Mouse (Mus musculus): ENCODE measurements at regions not wholly inside any gene's neighbourhood (a gene's known extent, or its start where the extent isn't known, plus 50 kb on each side); places are given as distances from the start of the nearest gene placed in this dataset.

DNA sequence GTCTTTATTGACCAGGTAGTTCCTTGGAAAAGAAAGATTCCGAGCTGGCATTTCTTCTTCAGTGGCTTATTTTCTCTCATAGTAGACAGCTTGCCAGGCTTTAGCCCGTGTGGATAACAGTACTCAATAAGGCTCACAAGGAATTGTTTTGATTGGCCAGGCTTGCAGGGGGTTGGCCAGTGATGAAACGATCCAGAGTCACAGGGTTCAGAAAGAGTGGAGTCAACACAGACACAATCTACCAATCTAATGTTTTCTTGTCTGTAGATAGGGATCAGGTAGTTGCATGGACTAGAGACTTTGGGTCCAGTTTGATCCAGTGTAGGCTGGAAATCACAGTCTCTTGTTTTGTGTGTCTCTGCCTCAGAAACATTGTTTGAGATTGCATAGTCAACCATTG, 115.8 kb upstream of the Tab2 start:
- DNase-seq, result no peak

DNA sequence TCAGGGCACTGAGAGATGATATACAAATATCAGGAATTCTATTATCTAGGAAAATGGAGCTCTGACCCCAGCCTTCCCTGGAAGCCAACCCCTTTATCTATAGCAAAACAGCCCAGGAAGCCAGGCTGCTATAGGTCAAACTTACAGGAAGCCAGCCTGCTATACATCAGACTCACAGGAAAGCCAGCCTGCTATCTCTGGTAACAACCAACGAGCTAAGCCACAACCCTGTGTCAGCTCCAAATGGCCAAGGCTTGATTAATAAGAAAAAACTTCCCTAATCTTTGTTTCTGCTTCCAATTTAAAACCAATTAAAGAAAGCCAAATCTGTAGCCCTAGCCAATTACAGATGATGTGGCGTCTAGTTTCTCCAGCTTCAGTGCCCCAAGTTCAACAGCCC, 114.4 kb upstream of the Tab2 start:
- DNase-seq, result no peak

GRCm38 (mm10) chr10:8066926-8067325, 110.9 kb upstream of the Tab2 start:
- no peak for DNase-seq

DNA sequence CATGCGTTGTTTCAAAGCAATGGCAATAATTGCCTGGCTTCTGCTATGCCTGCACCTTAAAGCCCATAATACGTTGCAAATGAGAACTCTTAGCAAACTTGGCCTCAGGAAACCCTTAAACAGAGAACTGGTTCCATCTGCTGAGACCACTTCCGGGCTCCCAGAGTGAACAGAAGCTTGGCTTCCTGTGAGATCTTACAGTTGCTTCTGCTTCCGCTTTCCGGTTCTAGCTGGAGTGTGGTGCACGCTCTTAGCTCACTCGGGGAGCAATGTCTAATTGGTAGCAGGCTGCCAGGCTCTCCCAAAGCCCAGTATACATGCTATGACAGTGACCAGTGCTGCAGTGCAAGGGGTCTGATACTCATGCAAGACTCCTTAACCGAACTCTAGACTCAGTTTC, 109.7 kb upstream of the Tab2 start:
- DNase-seq, result peak in 1 of 2 experiments; percentile 12

GRCm38 (mm10) chr10:8064281-8064680, 108.3 kb upstream of the Tab2 start:
- no peak for DNase-seq

- DNase-seq, result no peak
Measured at GRCm38 (mm10) chr10:8063458-8064090, 107.5 kb upstream of the Tab2 start.

DNA sequence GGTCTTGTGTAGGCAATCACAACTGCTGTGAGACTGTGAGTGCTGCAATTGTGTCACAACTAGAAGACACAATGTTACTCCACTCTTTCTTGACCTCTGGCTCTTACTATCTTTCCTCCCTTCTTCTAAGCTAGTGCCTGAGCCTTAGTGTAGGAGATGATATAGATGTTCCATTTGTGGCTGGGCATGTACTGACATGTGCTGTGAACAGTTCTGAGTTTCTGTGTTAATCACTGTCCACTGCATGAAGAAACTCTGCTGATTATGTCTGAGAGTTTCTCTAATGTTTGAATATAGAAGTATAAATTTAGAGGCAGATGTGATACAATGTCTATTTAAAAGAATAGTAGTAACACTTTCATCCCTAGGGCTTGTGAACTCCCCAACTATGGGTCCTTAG, 105.0 kb upstream of the Tab2 start:
- no peak for DNase-seq

DNA sequence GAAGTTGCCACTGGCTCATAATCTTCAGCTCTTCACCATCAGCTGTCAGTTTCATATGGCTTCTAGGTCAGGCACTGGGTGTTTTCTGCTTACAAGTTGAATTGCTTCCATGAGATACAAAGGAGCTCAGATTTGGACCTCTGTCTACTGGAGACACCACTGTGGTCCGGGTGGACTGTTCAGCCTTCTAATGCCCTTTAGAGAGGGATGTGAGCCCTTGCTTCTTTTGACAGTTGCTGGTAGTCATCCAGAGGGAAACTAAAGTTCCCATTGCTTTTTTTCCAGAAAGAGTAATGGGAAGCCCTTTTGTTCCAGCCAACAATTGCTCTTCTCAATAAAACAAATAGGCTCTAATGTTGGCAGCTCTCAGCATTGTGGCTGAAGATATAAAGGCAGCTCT, 103.7 kb upstream of the Tab2 start:
- no peak for DNase-seq

DNA sequence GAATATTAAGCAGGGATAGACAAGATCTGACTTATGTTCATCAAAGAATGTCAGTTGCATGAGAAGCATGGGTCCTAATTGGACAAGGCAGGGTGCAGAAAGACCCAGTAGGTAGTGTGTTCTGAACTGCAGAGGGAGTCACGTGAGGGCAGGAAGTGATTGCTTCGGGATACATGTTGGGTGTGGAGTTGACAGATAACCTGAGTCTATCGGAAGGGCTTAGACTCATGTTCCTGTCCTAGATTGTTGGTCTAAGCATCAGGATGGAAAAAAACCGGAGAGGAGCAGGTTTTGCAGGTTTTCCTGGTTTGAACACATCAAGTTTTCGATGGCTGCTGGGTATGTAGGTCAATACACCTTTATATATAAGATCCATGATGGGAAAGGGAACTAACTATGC, 101.8 kb upstream of the Tab2 start:
- DNase-seq, result no peak

DNA sequence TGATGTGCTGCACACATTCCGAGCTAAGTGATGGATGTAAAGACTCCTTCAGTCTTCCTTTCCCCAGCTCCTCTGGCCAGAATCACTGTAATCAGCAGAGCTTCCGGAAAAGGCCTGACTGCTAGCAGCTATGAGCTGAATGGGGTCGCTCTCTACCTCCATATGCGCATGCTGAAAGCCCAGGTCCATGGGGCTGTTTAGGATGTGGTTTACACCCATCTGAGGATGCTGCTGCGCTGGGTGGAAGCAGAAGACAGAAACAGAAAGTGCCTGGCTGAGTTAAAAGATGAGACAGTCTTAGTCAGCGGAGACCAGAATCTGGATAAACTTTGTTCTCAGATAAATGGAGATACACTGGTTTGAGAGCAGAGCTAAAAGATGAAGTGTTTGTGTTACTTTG, 99.3 kb upstream of the Tab2 start:
- no peak for DNase-seq

DNA sequence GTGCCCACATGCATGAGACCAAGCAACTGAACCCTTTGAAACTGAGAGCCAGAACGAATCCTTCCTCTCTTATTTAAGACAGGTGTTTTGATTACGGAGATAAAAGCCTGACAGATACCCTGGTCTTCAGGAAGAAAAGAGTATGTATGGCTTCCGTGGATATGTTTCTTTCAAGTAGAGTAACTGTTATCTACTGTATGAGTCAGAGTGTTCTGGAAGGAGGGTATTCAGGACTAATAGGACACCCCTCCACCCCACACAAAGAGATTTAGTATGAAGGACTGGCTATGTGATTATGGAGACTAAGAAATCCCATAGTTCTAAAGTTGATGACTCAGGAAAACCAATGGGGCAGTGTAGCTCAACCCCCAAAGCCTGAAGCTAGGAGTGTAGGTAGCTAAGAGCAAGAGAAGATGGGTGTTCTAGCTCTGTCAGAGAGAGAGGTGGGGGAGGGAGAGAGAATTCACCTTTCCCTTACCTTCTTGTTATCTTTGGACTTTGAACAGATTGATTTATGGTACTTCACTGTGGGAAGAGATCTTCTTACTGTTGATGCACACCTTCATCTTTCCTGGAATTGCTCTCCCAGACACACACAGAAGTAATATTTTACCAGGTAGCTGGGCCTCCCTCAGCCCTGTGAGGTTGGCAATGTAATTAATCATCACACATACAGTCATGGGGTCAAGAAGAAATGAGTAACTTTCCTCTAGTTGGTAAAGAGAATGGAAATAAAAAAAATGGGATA, 87.6 kb upstream of the Tab2 start:
- no peak for DNase-seq

DNA sequence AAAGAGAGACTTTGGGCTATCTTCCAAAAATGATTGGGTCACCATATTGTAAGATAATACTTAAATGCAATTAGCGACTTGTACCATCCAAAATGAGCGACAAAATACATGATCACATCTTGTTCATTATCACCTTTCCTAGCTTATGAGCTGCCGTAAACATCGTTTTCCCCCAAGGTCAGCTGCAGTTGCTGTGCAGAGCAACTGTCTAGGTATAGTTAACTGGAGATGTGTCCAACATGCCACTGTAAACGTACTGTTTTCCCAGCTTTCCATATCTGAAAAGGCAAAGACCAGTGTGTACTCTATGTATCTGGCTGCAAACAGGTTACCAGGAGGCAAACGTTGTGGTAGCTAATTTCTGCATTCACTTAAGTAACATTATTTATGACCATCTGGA, 86.3 kb upstream of the Tab2 start:
- no peak for DNase-seq

- no peak for DNase-seq
Measured at GRCm38 (mm10) chr10:8041790-8042189, 85.8 kb upstream of the Tab2 start.

DNA sequence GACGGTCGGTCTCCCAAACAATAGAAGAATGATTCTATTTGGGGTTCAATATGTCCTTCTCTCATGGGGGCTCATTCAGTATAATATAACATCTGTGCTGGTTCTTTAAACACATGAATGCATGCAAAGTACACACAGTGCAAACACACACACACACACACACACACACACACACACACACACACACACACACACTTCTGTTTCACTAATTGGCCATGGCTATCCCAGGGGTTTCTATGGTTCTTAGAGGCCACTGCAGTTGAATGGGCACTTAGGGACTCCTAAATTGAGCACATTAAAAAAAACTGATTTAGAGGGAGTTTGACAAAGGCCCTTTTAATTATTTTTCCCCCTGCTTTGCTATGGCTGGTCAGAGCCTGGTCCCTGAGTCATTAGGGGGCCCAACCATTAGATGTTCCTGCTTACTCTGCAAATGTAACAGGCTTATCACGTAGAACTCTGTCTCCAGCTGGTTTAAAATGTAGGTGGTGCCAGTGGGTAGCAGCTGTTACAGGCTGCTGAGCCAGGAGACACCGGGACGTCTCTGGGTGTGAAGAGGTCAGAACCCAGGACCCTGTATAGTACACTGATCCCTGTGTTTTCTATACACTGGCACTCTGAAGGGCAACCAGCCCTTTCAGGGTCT, 82.1 kb upstream of the Tab2 start:
- no peak for DNase-seq

DNA sequence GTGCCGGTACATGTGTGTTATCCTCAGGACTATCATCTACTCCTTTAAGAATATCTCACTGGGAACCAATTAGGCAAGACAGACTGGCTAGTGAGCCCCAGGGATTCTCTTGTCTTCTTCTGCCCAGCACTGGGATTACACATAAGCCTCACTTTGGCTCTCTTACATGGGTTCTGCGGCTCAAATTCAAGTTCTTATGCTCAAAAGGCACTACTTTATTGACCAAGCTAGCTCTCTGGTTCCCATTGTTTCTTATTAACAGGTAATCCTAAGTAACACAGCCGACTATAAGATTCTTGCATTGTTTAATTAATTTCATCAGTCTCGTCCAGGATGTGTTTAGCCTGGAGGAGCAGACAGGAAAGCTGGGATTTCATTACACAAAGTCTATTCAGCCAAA, 80.3 kb upstream of the Tab2 start:
- no peak for DNase-seq

- DNase-seq, result no peak
Measured at GRCm38 (mm10) chr10:8035310-8035709, 79.3 kb upstream of the Tab2 start.

GRCm38 (mm10) chr10:8032203-8032602, 76.2 kb upstream of the Tab2 start:
- DNase-seq, result no peak

DNA sequence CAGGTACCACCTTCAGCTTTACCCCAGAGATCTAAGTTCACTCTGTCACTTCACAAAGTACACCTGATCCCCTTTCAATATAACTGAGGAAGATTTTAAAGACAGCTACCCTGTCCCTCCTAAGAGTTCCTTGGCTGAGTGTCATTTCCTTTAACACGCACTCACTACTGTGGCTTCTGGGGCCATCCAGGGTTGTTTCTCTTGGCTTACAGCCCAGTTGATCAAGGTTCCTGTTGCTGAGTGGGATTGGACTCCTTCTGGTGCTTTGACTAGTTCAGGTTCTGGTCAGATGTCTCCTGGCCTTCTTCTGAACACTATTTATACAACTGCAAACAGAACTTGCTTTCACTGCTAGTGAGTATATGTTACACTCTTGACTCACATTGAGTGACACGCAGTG, 72.8 kb upstream of the Tab2 start:
- DNase-seq, result peak; percentile 26 to 38

DNA sequence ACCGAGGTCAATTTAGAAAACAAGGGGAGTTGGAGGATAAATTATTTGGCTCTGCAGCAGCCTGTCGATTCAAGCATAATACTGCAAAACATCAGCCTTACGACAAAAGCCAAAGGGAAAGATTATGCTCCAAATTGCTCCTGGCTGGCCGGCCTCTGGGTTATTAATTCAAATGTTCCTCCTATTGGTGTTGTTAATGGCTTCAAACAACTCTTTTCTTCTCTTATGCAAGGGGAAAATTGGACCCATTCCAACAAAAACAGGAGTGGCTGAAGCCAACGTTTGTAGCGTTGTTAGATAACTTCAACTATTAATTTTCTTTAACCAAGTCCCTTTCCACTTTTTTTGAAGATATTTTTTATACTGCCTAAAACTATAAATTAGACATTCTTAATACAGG, 71.0 kb upstream of the Tab2 start:
- peak in 1 of 2 experiments; percentile 4 for DNase-seq

GRCm38 (mm10) chr10:8023741-8024140, 67.7 kb upstream of the Tab2 start:
- DNase-seq, result no peak

DNA sequence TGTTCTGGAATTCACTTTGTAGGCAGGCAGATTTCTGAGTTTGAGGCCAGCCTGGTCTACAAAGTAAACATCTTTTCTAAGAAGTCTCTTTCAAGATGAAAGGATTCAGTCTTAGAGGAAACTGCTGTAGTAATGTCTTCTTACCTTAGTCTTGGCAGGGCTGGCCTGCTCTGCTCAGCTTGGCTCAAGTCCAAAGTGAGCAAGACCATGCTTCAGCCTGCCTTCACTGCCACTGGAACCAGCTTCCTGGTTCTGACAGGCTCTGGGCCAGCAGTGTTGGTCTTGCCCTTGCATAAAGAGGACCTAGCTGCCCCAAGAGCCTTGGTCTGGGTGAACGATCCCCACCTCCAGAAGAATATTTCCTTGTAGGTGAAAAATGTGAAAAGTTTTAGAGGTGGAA, 65.9 kb upstream of the Tab2 start:
- no peak for DNase-seq

DNA sequence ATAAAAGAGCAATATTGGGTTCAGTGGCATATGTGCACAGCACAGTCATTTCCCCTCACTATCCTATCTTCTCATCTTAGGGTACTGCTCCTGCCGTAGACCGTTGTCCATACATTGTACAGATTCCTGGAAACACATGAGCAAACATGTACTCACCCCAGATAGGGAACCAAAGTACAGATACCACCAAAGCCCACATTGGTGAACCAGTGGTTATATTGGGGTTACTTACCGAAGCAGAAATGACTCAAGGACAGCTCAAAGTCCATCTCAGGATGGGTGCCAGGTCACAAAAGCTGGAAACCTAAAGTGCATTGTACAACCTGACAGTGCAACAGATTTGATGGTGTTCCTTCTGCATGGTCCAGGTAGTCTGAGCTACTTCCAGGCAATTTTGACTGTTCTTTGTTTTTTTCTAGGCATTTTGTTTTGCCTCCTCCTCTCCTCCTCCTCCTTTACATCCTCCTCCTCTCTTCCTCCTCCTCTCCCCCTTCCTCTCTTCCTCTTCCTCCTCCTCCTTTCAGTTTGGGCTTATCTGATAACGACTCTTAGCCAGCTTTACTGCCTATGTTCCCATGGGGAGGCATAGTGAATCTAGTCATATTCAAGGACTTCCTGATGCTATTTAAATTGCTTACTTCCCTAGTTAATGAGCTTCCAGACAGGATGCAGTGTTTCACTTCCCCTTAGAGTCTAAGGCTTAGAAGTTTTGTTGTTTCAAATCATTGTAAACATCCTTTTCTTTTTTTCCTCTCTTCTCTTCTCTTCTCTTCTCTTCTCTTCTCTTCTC, 65.1 kb upstream of the Tab2 start:
- DNase-seq, result no peak

- no peak for DNase-seq
Measured at GRCm38 (mm10) chr10:8020113-8020512, 64.1 kb upstream of the Tab2 start.

All from kidney, postnatal 4 days (tissue).